Mouse (Mus musculus) left cerebral cortex, adult 11 months (tissue): ENCODE measurements around the gene Arpc1a.

Experiments used
- DNase-seq: peaks from one replicate; pipeline ENCODE4 v3.0.0; 2022; ENCODE audit warnings: low spot score

Arpc1a gene

GRCm38 (mm10) chr5:145139571-145140519 lies 56.2 kb downstream of the Arpc1a start, which contains the start of the genes Pdap1 and Bud31:
Pdap1 (minus strand) TSS chr5:145140238.
Bud31 (plus strand) TSS chr5:145140362.
- DNase-seq, result peak; percentile 92

- no peak for DNase-seq
Measured at GRCm38 (mm10) chr5:145140611-145141010, 57.0 kb downstream of the Arpc1a start.

GRCm38 (mm10) chr5:145147748-145148147 lies 64.1 kb downstream of the Arpc1a start:
- no peak for DNase-seq

GRCm38 (mm10) chr5:145149294-145149693 lies 65.7 kb downstream of the Arpc1a start:
- no peak for DNase-seq

- no peak for DNase-seq
Measured at GRCm38 (mm10) chr5:145152690-145153089, 69.1 kb downstream of the Arpc1a start.
